Mouse (Mus musculus): ENCODE data around the gene Uts2. TPM values are rescaled to one million over a fixed set of nuclear protein-coding genes. Genes with fewer than 3 reads are reported as not detected.

Gene Uts2
- polyA plus RNA-seq, 1 experiment from 2014 or later: not detected

GRCm38 (mm10) chr4:151024152-151024551 lies 27.3 kb downstream of the Uts2 start:
- H3K4me3 ChIP-seq (replicated peaks): no peak overlapping the region
- no peak overlapping the region for H3K9ac ChIP-seq
- no peak overlapping the region for H3K27ac ChIP-seq
- 0 out of 2 replicates have a peak, but pooled peaks cover 9% of the 10 kb centered on the region for H3K36me3 ChIP-seq (replicated peaks)
- H3K4me1 ChIP-seq: no peaks in the 10 kb centered on the region
- ATAC-seq (ENCODE audit: low FRiP score): no peak
- no peaks in the 10 kb centered on the region for H3K27me3 ChIP-seq
- H3K4me2 ChIP-seq: no peak overlapping the region
- 89% methylated on average over 9 of the region's 9 CpGs for WGBS
- H3K9me3 ChIP-seq: no peaks in the 10 kb centered on the region

DNA sequence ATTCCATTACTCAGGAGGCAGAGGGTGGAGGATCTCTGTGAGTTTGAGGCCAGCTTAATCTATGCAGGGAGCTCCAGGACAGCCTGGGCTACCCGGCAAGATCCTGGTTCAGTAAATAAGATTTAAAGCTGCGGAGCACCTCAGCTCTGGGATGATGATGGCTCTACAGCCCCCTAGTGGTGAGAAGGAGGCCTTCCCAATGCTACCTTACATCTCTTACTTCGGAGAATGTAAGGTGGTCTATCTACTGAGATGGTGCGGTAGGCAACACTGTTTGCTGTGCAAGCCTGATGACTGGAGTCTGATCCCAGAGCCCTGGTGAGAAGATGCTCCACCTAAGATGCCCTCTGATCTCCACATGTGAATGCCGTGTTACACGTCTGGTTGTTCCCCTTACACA lies 30.1 kb downstream of the Uts2 start:
- H3K4me1 ChIP-seq: no peaks in the 10 kb centered on the region
- H3K4me2 ChIP-seq: no peak overlapping the region
- 0 out of 2 replicates have a peak, but pooled peaks cover 4% of the 10 kb centered on the region for H3K36me3 ChIP-seq (replicated peaks)
- no peak overlapping the region for H3K9ac ChIP-seq
- 0 out of 2 replicates have a peak, but pooled peaks have one; percentile 20 for ATAC-seq (ENCODE audit: low FRiP score)
- no peak overlapping the region for H3K4me3 ChIP-seq (replicated peaks)
- no peaks in the 10 kb centered on the region for H3K9me3 ChIP-seq
- no peak overlapping the region for H3K27ac ChIP-seq
- H3K27me3 ChIP-seq: no peaks in the 10 kb centered on the region
- 45% methylated on average over 6 of the region's 6 CpGs for WGBS

- no peak overlapping the region for H3K9ac ChIP-seq
- no peaks in the 10 kb centered on the region for H3K27me3 ChIP-seq
- H3K36me3 ChIP-seq (replicated peaks): no peaks in the 10 kb centered on the region
- no peak overlapping the region for H3K27ac ChIP-seq
- no peak overlapping the region for H3K4me2 ChIP-seq
- no peak for ATAC-seq (ENCODE audit: low FRiP score)
- no peaks in the 10 kb centered on the region for H3K9me3 ChIP-seq
- WGBS: 86% methylated on average over 7 of the region's 7 CpGs
- no peak overlapping the region for H3K4me3 ChIP-seq (replicated peaks)
- H3K4me1 ChIP-seq: no peaks in the 10 kb centered on the region
These were observed 39.6 kb downstream of the Uts2 start for GRCm38 (mm10) chr4:151036521-151036920.

- H3K27me3 ChIP-seq: no peaks in the 10 kb centered on the region
- H3K9me3 ChIP-seq: no peaks in the 10 kb centered on the region
- no peak overlapping the region for H3K4me3 ChIP-seq (replicated peaks)
- H3K27ac ChIP-seq: no peak overlapping the region
- no peaks in the 10 kb centered on the region for H3K4me1 ChIP-seq
- H3K4me2 ChIP-seq: no peak overlapping the region
- WGBS: 86% methylated on average over 11 of the region's 11 CpGs
- no peak for ATAC-seq (ENCODE audit: low FRiP score)
- H3K9ac ChIP-seq: no peak overlapping the region
- no peaks in the 10 kb centered on the region for H3K36me3 ChIP-seq (replicated peaks)
These were observed 40.9 kb downstream of the Uts2 start for GRCm38 (mm10) chr4:151037800-151038199.

GRCm38 (mm10) chr4:151041506-151041905 lies 44.6 kb downstream of the Uts2 start:
- H3K4me1 ChIP-seq: peaks cover 14% of the 10 kb centered on the region
- H3K27me3 ChIP-seq: 0 out of 2 replicates have a peak, but pooled peaks cover 3% of the 10 kb centered on the region
- peaks cover under 1% of the 10 kb centered on the region for H3K36me3 ChIP-seq (replicated peaks)
- H3K27ac ChIP-seq: no peak overlapping the region
- no peak overlapping the region for H3K4me3 ChIP-seq (replicated peaks)
- H3K9me3 ChIP-seq: no peaks in the 10 kb centered on the region
- H3K9ac ChIP-seq: no peak overlapping the region
- H3K4me2 ChIP-seq: no peak overlapping the region
- ATAC-seq (ENCODE audit: low FRiP score): no peak
- WGBS: 86% methylated on average over 5 of the region's 5 CpGs

DNA sequence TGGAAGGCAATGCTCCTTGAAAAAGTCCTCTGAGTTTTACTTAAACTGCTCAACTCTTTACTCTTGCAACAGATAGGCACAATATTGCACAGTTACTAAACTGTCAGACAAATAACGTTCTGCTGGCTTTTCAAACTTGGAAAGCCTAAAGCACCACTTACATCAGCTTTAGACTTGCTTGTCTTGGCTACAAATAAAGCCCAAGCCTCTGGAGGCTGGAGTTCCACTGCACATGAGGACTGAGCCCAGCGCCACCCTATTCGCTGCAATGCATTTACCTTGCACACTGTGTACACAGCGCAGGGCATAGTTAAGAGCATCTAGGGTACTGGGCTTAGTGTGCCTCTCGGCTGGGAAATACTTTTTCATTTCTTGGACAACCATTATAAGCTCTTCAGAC lies 46.4 kb downstream of the Uts2 start:
- peak overlapping the region; percentile 93 for H3K4me2 ChIP-seq
- H3K9ac ChIP-seq: no peak overlapping the region
- H3K9me3 ChIP-seq: no peaks in the 10 kb centered on the region
- no peak overlapping the region for H3K27ac ChIP-seq
- 44% methylated on average over 5 of the region's 5 CpGs for WGBS
- H3K36me3 ChIP-seq (replicated peaks): peaks cover 15% of the 10 kb centered on the region
- H3K4me1 ChIP-seq: peaks cover 14% of the 10 kb centered on the region
- H3K27me3 ChIP-seq: 0 out of 2 replicates have a peak, but pooled peaks cover 3% of the 10 kb centered on the region
- H3K4me3 ChIP-seq (replicated peaks): peak overlapping the region; percentile 58; the same call in 1 of the 2 replicates
- ATAC-seq (ENCODE audit: low FRiP score): no peak

GRCm38 (mm10) chr4:151044037-151044943 lies 47.4 kb downstream of the Uts2 start, which contains the start of gene Per3:
Gene Per3 (minus strand): TSS chr4:151044665.
- peaks cover 23% of the 10 kb centered on the region for H3K36me3 ChIP-seq (replicated peaks)
- peaks cover 14% of the 10 kb centered on the region for H3K4me1 ChIP-seq
- under 1% methylated on average over 76 of the region's 79 CpGs for WGBS
- H3K9ac ChIP-seq: peak within 1 kb of the TSS; percentile 64
- no peaks in the 10 kb centered on the region for H3K9me3 ChIP-seq
- ATAC-seq (ENCODE audit: low FRiP score): peak; percentile 98
- 0 out of 2 replicates have a peak within 1 kb of the TSS, but pooled peaks have one; percentile 10 for H3K27ac ChIP-seq
- 0 out of 2 replicates have a peak, but pooled peaks cover 3% of the 10 kb centered on the region for H3K27me3 ChIP-seq
- H3K4me2 ChIP-seq: peak within 1 kb of the TSS; percentile 93
- H3K4me3 ChIP-seq (replicated peaks): peak within 1 kb of the TSS; percentile 58

DNA sequence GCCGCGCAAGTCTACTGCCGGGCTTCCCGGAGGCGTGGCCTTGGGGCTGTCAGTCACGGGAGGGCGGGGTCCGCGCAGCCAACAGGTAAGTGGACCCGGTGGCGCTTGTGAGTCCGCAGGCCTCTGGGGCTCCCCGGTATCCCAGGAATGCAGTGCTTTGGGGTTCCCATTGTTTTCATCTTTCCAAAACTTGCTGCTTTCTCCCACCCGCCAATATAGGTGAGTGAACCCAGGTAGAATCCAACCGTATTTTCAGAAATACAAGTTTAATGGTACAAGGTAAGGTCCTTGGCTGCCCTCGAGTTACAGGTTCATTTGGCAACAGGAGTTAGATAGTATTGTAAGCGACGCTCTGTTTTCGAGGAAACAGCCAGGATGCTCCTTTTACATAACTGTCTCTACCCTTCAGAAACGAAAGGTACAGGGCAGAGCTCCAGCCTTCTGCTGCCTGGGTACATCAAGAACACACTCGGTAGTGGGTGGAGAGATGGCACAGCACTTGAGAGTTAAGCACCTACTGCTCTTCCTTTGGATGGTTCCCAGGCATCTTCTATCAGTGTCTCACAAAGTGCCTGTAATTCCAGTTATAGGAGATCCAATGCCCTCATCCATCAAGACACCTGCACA lies 48.2 kb downstream of the Uts2 start:
- H3K27ac ChIP-seq: no peak overlapping the region

DNA sequence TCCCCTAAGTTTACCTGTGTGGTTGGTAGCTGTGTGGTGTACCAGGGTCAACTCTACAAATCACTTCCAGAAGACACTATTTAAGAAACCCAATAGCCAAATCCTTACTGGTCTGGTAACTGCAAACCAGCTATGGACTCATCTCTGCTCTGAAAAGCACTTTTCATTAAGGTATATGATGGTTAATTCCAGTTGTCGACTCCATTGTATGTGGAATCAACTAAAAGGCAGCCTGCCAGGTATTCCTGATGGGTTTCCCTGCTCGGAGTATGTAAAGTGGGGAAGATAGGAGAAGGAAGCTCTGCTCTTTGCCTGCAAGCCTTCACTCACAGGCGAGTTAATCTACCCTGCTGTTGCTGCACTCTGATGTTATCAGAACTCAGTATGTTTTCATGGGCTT lies 49.6 kb downstream of the Uts2 start:
- Histone ChIP-seq H3K27me3 (0 out of 2 replicates have a peak, but pooled peaks cover 3% of the 10 kb centered on the region), H3K27ac (no peak overlapping the region), H3K4me1 (peaks cover 14% of the 10 kb centered on the region), H3K4me2 (no peak overlapping the region), H3K9me3 (no peaks in the 10 kb centered on the region), H3K36me3 (replicated peaks) (peaks cover 42% of the 10 kb centered on the region), H3K9ac (no peak overlapping the region), H3K4me3 (replicated peaks) (no peak overlapping the region)
- 92% methylated on average over 3 of the region's 3 CpGs for WGBS
- no peak for ATAC-seq (ENCODE audit: low FRiP score)

More for the DNA sequence above, 48.2 kb downstream of the Uts2 start:
- peaks cover 30% of the 10 kb centered on the region for H3K36me3 ChIP-seq (replicated peaks)
- no peak for ATAC-seq (ENCODE audit: low FRiP score)
- peak overlapping the region; percentile 93 for H3K4me2 ChIP-seq
- peaks cover 14% of the 10 kb centered on the region for H3K4me1 ChIP-seq
- H3K4me3 ChIP-seq (replicated peaks): peak overlapping the region; percentile 58
- H3K27me3 ChIP-seq: 0 out of 2 replicates have a peak, but pooled peaks cover 3% of the 10 kb centered on the region
- no peaks in the 10 kb centered on the region for H3K9me3 ChIP-seq
- H3K9ac ChIP-seq: 0 out of 2 replicates have a peak overlapping the region, but pooled peaks have one; percentile 26
- 4% methylated on average over 21 of the region's 21 CpGs for WGBS

DNA sequence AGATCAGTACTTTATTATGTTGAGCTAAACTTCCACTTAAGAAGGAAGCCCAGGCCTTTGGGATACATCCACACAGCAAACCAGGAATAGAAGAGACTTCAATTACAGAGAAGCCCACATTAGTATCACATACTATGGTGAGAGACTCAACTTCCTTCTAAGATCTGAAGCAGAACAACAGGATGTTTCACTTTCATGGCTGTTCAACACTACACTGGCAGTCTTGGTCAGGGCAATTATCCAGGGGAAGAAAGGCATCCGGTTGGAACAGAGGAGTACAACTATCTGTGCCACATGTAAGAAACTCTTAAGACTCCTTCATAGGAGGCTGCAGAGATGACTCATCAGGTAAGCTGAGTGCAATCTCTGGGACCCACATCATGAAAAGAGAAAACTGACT lies 54.3 kb downstream of the Uts2 start:
- Histone ChIP-seq H3K4me2 (no peak overlapping the region), H3K9ac (no peak overlapping the region), H3K4me3 (replicated peaks) (no peak overlapping the region), H3K36me3 (replicated peaks) (peaks cover 56% of the 10 kb centered on the region), H3K9me3 (no peaks in the 10 kb centered on the region), H3K27me3 (no peaks in the 10 kb centered on the region), H3K4me1 (peaks cover under 1% of the 10 kb centered on the region), H3K27ac (no peak overlapping the region)
- 90% methylated on average over 1 of the region's 1 CpGs for WGBS
- no peak for ATAC-seq (ENCODE audit: low FRiP score)

Data from forebrain, embryonic 12.5 days (tissue).